Mouse (Mus musculus) layer of hippocampus, postnatal 36 days (tissue): ENCODE data around the gene Ado. TPM values are rescaled to one million over a fixed set of nuclear protein-coding genes. Genes with fewer than 3 reads are reported as not detected.

Experiments used
- DNase-seq, 2 experiments: peaks; one replicate each; pipeline ENCODE4 v3.0.0; 2022
- total RNA-seq, 2 experiments: library from RNA; stranded (reverse); gene quantifications; 2 replicates each; pipeline ENCODE4 v1.2.3; 2021

Gene Ado
- total RNA-seq, 2 experiments from 2014 or later, result 34.6 to 37.6 TPM

DNA sequence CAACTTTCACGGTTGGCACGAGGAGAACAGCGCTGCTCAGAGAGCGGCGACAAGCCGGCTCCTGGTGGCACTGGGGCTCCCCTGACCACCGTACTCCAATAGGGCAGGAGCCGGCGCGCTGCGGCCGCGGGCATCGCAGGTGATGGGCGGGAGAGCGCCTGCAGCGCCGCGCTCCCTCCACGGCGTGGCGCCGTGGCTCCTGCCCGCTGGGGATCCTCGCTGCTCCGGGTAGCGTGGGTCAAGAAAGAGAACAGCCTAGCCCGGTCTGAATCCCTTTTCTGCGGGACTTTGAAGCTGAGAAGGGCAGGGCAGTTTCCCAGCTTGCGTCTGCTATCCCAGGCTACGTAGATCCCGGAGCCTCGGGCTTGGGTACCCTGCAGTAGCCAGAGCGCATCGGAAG lies 12.8 kb downstream of the Ado start:
- peak; percentile 64 to 66 for DNase-seq

DNA sequence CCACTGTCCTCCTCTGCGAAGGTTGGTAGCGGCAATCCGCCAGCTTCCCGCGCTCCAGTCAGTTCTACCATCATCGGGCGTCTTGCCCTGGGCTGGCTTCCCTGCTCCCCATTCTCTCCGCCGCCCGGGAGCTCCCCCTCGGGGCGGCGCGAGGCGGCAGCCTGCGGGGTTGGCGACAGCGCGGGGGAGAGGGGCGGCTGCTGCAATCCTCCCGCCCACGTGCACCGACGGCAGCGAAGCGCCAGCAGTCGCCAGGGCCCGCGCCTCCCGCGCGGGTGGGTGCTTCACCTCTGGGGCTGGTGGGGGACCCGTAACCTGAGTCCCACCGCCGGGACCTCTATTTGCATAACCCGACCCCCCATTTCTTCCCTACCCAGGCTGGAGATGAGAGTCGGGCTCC lies 13.5 kb downstream of the Ado start, which contains the start of gene Egr2:
Gene Egr2 (plus strand): TSS at position 220 of the 400 bp plus-strand sequence.
- peak in 1 of 2 experiments; percentile 16 for DNase-seq

DNA sequence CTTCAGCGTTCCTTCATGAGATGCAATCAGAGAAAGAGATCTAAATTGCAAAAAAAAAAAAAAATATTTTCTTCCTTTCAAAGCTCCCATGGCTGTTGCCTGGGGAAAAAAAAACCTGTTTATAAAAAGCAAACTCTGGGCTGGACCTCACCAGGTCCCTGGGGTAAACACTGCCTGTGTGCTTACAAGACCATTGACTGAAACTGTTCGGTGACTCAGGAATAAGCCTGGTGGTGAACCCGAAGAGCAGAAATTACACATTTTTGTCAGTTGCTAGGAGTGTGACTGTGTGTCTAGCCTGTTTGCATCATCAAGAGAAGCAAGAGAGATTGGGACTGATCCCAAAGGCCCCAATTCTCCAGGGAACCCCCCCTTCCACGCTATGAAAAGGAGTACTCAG lies 19.0 kb downstream of the Ado start:
- no peak for DNase-seq

DNA sequence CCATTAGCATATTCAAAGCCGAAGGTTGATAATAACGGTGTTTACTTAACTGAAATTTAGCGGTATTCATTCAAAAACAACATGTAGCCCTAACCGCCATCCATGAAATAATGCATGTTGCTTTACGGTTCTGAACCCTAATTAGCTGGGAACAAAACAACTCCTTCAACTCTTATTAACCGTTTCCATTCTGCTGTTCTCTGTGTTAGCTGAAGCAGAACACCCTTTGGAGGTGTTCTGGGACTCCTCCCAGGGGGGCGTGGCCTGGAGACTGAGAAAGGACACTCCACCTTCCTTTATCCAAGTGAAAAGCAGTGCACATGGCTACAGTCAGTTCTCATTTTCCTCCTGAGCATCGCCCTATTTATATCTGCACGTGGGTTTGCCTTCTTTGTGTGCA lies 22.3 kb downstream of the Ado start:
- no peak for DNase-seq

GRCm38 (mm10) chr10:67524694-67525093 lies 24.1 kb downstream of the Ado start:
- DNase-seq, result no peak

DNA sequence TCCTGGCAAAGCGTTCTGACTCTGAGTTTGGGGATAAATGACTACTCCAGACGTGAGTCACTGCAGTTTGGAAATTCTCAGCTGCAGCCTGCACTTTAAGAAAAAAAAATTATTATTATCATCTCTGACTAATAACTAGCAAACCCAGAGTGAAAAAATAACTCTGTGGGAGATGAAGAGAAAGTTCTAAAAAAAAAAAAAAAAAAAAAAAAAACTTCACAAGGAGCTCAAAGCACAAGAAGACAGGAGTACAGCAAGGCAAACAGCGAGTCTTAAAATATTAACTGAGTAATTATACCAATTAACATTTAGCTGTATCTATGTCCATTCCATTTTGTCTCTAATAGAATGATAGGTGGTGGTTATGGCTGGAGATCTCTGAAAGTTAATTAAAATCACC lies 24.6 kb downstream of the Ado start:
- no peak for DNase-seq

GRCm38 (mm10) chr10:67518733-67519132 lies 30.0 kb downstream of the Ado start:
- no peak for DNase-seq

DNA sequence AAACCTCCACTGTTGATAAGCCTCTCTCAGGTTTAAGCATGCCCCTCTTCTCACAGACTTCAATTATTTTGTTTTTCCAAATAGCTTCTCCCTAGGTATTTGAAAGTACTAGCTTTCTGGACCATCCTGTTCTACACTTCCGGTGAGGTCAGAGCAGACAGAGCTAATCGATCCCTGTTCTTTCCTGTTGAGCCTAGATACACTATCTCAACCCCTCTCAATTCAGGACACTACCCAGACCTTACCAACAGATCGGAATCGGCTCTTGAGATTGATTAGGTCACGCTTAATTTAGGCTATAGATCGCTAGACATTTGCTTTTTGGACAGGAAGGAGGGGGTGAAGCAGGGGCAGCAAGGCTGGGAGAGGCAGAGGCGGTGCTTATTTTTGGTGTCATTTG lies 35.9 kb downstream of the Ado start:
- no peak for DNase-seq

DNA sequence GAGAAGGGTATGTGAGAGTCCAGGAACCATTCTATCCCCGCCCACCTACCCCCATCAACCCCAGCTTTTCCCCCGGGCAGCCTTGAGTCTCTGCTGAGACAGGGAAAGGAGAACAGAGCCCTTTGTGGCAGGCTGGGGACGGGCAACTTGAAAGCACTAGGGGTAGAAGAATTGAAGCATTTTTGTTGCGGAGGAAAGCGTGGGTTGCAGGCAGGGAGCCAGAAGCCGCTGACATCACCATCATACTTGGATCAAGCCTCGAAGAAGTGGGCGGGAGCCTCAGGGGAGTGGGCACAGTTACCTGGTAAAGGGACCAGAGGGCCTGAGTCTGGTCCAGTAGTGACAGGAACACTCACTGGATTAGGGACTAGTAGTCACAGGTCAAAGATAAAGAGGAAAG lies 36.5 kb downstream of the Ado start:
- DNase-seq, result peak; percentile 11 to 24

GRCm38 (mm10) chr10:67505248-67505647 lies 43.5 kb downstream of the Ado start:
- no peak for DNase-seq

DNA sequence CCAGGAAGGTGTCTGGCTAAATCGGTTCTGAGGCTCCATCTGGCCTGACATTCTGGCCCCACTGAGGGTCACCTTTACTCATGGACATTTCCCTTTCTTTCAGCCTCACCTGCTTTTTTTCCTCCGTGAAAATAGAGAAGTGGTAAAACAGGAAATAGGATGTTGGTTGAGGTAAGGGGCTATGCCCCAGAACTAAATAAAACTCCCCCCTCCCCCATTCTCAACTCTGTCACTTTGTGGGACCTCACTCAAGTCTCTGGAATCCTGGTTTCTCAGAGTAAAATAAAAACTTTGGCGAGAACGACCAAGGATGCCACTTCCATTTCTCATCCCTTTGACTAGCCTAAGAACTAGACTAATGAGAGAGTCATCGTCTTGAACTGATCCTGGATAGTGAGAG lies 44.7 kb downstream of the Ado start:
- no peak for DNase-seq

DNA sequence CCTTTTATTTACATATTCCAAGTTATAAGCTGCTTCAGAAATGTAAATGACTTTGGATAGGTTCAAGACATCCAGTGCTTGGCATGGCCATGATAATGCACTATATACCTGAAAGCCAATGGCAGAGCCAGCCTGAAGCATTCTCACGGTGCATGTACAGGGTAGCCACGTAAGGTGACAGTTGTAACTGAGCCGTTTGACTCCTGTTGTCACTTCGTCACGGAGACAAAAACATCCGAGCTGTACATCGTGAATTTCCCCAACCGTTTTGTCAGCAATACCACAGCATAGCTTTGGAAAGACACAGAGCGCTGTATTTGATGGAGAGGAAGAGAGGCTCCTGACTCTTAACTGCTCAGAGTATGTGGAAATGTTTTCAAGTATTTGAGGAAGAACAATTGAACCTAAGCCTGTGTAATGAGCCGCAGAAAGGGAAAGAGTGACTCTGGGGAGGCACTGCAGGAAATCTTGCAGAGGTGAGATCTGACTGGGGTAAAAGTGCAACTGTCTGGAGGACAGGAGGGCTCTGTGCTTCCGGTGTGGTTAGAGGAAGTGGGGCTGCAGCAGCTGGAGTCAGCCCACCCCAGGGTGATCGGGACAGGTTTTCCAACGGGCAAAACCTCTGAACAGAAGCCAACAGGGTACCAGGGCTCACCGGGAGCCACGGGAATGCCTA lies 45.3 kb downstream of the Ado start:
- DNase-seq, result no peak

GRCm38 (mm10) chr10:67497951-67498350 lies 50.8 kb downstream of the Ado start:
- DNase-seq, result no peak

- no peak for DNase-seq
Observed at GRCm38 (mm10) chr10:67497144-67497892, 51.4 kb downstream of the Ado start.

Other genes with a start within 250 kb of the Ado start
- gene Egr2, start 13.5 kb downstream of the Ado start, total RNA-seq, result 1 to 10 TPM; 1.8 to 4.0 TPM